Comparison of ENCODE assay signal across 9 mouse cellular contexts in the genomic region with DNA sequence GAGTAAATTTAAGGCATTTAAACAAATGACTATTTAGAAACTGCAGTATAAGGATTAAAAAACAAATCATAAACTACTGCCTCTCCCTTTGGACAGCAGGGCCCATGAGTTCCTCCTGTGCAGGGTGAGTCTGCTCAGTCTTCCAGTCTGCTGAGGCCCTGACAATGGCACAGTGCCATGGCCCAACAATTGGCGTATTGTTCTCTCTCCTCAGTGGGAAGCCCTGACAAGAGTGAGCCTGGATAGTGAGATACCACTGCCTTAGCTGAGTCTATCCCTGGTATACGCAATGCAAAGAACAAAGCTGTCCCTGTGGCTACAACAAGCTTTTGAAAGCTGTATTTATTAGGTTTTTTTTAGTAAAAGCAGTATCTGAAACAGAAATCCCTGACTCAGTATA.
A peak's percentile ranks its signal among the peaks of the same experiment; 100 is the strongest.
DNase-seq lines count a peak whose midpoint lies in the region; ATAC-seq and TF ChIP-seq lines count a peak whose summit lies in the region.
"Had no signal": no experiment of that assay in that cellular context is flagged by ENCODE, and none has a peak within 500 bp of the region (broad histone marks: within the 10 kb centered on the region; RNA-seq: fewer than 3 reads in every experiment).

No protein-coding gene starts in this region.

- no peaks in the 10 kb centered on the region for H3K27me3 ChIP-seq in forebrain, embryonic 12.5 days
- H3K27me3 ChIP-seq in heart, embryonic 14.5 days (ENCODE audit: control insufficient read depth, insufficient read depth, low read length), result no peaks in the 10 kb centered on the region
- H3K27me3 ChIP-seq in lung, embryonic 15.5 days, result no peaks in the 10 kb centered on the region
- H3K27me3 ChIP-seq: megakaryocyte, embryonic 14.5 days had no signal

- H3K27ac ChIP-seq in forebrain, embryonic 12.5 days, result peak overlapping the region; percentile 42; the same call in 1 of the 2 replicates
- H3K27ac ChIP-seq in heart, embryonic 14.5 days (replicated peaks in 1 of 2; ENCODE audit: control insufficient read depth in 1 of 2, insufficient read depth in 1 of 2, low read depth in 2 of 2, low read length in 2 of 2), result peak overlapping the region in 1 of 2 experiments; percentile 80; a peak in 2 of 4 replicates
- H3K27ac ChIP-seq in lung, embryonic 15.5 days, result no peak overlapping the region

- 5% methylated on average over 2 of the region's 2 CpGs for WGBS in forebrain, embryonic 12.5 days
- WGBS in heart, embryonic 14.5 days, result 0% methylated on average over 2 of the region's 2 CpGs
- WGBS in lung, embryonic 15.5 days, result 34% methylated on average over 2 of the region's 2 CpGs

- no peak for TF ChIP-seq POLR2A in brain, embryonic 14.5 days (IDR thresholded peaks at IDR 0.05; ENCODE audit: borderline replicate concordance, extremely low read depth, insufficient read depth, insufficient read length, poor library complexity, severe bottlenecking)

- H3K9me3 ChIP-seq in forebrain, embryonic 12.5 days, result no peaks in the 10 kb centered on the region
- H3K9me3 ChIP-seq in heart, embryonic 14.5 days (ENCODE audit: control insufficient read depth, low read length), result no peaks in the 10 kb centered on the region
- no peaks in the 10 kb centered on the region for H3K9me3 ChIP-seq in lung, embryonic 15.5 days
- H3K9me3 ChIP-seq: megakaryocyte, embryonic 14.5 days had no signal

- H3K36me3 ChIP-seq in forebrain, embryonic 12.5 days (replicated peaks), result no peaks in the 10 kb centered on the region
- H3K36me3 ChIP-seq in heart, embryonic 14.5 days (ENCODE audit: control insufficient read depth, insufficient read depth, low read length), result 0 out of 2 replicates have a peak, but pooled peaks cover 5% of the 10 kb centered on the region
- no peaks in the 10 kb centered on the region for H3K36me3 ChIP-seq in lung, embryonic 15.5 days

- peak; percentile 98 for DNase-seq in 3T3-L1 (ENCODE audit: low read depth, low spot score)
- DNase-seq in brain, embryonic 14.5 days (ENCODE audit: low read depth), result peak; percentile 93
- peak; percentile 78 for DNase-seq in kidney, postnatal 10 days
- peak; percentile 63 for DNase-seq in right cerebral cortex, postnatal 14 days

- TF ChIP-seq CTCF in brain, embryonic 14.5 days (IDR thresholded peaks at IDR 0.05; ENCODE audit: borderline replicate concordance, extremely low read depth, insufficient read depth, insufficient read length), result no peak

- H3K4me1 ChIP-seq in forebrain, embryonic 12.5 days, result peaks cover 8% of the 10 kb centered on the region
- H3K4me1 ChIP-seq in heart, embryonic 14.5 days (ENCODE audit: control insufficient read depth in 2 of 2, insufficient read depth in 2 of 2, low read length in 2 of 2), result peaks cover 4 to 34% of the 10 kb centered on the region in 2 experiments
- 0 out of 2 replicates have a peak, but pooled peaks cover 6% of the 10 kb centered on the region for H3K4me1 ChIP-seq in lung, embryonic 15.5 days

- peak; percentile 94 for ATAC-seq in forebrain, embryonic 12.5 days (ENCODE audit: low FRiP score)
- peak; percentile 94 for ATAC-seq in heart, embryonic 14.5 days (ENCODE audit: insufficient number of reproducible peaks, insufficient read depth, low FRiP score, low read depth)
- peak; percentile 77; the same call in 1 of the 2 replicates for ATAC-seq in lung, embryonic 15.5 days (ENCODE audit: borderline replicate concordance, extremely low read depth, low FRiP score, low TSS enrichment)
- ATAC-seq in CD4-positive, CD25-positive, alpha-beta regulatory T cell, adult 4 months, result no peak

- H3K4me3 ChIP-seq in forebrain, embryonic 12.5 days (replicated peaks), result no peak overlapping the region
- H3K4me3 ChIP-seq in heart, embryonic 14.5 days (ENCODE audit: control insufficient read depth in 1 of 2, insufficient read depth in 1 of 2, low read depth in 1 of 2, low read length in 2 of 2), result no peak overlapping the region
- no peak overlapping the region for H3K4me3 ChIP-seq in lung, embryonic 15.5 days
- H3K4me3 ChIP-seq: megakaryocyte, embryonic 14.5 days had no signal

- no peak overlapping the region for H3K4me2 ChIP-seq in forebrain, embryonic 12.5 days
- no peak overlapping the region for H3K4me2 ChIP-seq in heart, embryonic 14.5 days (ENCODE audit: low read length)
- no peak overlapping the region for H3K4me2 ChIP-seq in lung, embryonic 15.5 days

- H3K9ac ChIP-seq in forebrain, embryonic 12.5 days, result no peak overlapping the region
- no peak overlapping the region for H3K9ac ChIP-seq in heart, embryonic 14.5 days (ENCODE audit: low read length)
- H3K9ac ChIP-seq in lung, embryonic 15.5 days, result no peak overlapping the region
